Mouse (Mus musculus): ENCODE measurements around the gene Pde9a. TPM values are rescaled to one million over a fixed set of nuclear protein-coding genes. Genes with fewer than 3 reads are reported as not detected.

Pde9a gene
- polyA plus RNA-seq, 1 experiment: 295 TPM

GRCm38 (mm10) chr17:31453476-31453875, 67.5 kb downstream of the Pde9a start:
- WGBS: 59% methylated on average over 3 of the region's 3 CpGs
- DNase-seq (ENCODE audit: low read depth, low spot score): no peak

GRCm38 (mm10) chr17:31454056-31454455, 68.0 kb downstream of the Pde9a start:
- DNase-seq (ENCODE audit: low read depth, low spot score): no peak
- WGBS: 70% methylated on average over 9 of the region's 9 CpGs

GRCm38 (mm10) chr17:31456723-31457567, 70.9 kb downstream of the Pde9a start:
- DNase-seq (ENCODE audit: low read depth, low spot score): no peak
- WGBS: 75% methylated on average over 18 of the region's 18 CpGs

GRCm38 (mm10) chr17:31460416-31460815, 74.4 kb downstream of the Pde9a start:
- DNase-seq (ENCODE audit: low read depth, low spot score): no peak
- 72% methylated on average over 4 of the region's 4 CpGs for WGBS

GRCm38 (mm10) chr17:31462506-31462905, 76.5 kb downstream of the Pde9a start:
- WGBS: 92% methylated on average over 2 of the region's 2 CpGs

GRCm38 (mm10) chr17:31466854-31467253, 80.8 kb downstream of the Pde9a start:
- DNase-seq (ENCODE audit: low read depth, low spot score): no peak
- 96% methylated on average over 3 of the region's 3 CpGs for WGBS

More at GRCm38 (mm10) chr17:31462506-31462905, 76.5 kb downstream of the Pde9a start:
- no peak for DNase-seq (ENCODE audit: low read depth, low spot score)

- no peak for DNase-seq (ENCODE audit: low read depth, low spot score)
- WGBS: 72% methylated on average over 5 of the region's 5 CpGs
These were observed 82.5 kb downstream of the Pde9a start for GRCm38 (mm10) chr17:31468496-31468895.

GRCm38 (mm10) chr17:31470766-31471418, 84.9 kb downstream of the Pde9a start:
- 93% methylated on average over 5 of the region's 5 CpGs for WGBS
- DNase-seq (ENCODE audit: low read depth, low spot score): no peak

- 64% methylated on average over 6 of the region's 6 CpGs for WGBS
- no peak for DNase-seq (ENCODE audit: low read depth, low spot score)
These were observed 88.4 kb downstream of the Pde9a start for GRCm38 (mm10) chr17:31474388-31474787.

GRCm38 (mm10) chr17:31478606-31479005, 92.6 kb downstream of the Pde9a start:
- 69% methylated on average over 7 of the region's 7 CpGs for WGBS

GRCm38 (mm10) chr17:31479108-31479844, 93.3 kb downstream of the Pde9a start:
- DNase-seq (ENCODE audit: low read depth, low spot score): no peak
- WGBS: 28% methylated on average over 11 of the region's 11 CpGs

More at GRCm38 (mm10) chr17:31478606-31479005, 92.6 kb downstream of the Pde9a start:
- no peak for DNase-seq (ENCODE audit: low read depth, low spot score)

- no peak for DNase-seq (ENCODE audit: low read depth, low spot score)
- 80% methylated on average over 10 of the region's 10 CpGs for WGBS
These were observed 100.7 kb downstream of the Pde9a start for GRCm38 (mm10) chr17:31486616-31487198.

GRCm38 (mm10) chr17:31487433-31488060, 101.5 kb downstream of the Pde9a start:
- 29% methylated on average over 6 of the region's 6 CpGs for WGBS

GRCm38 (mm10) chr17:31491355-31491754, 105.3 kb downstream of the Pde9a start:
- no peak for DNase-seq (ENCODE audit: low read depth, low spot score)

More at GRCm38 (mm10) chr17:31487433-31488060, 101.5 kb downstream of the Pde9a start:
- no peak for DNase-seq (ENCODE audit: low read depth, low spot score)

GRCm38 (mm10) chr17:31492416-31492815, 106.4 kb downstream of the Pde9a start:
- WGBS: 0% methylated on average over 2 of the region's 2 CpGs
- DNase-seq (ENCODE audit: low read depth, low spot score): peak; percentile 39

- DNase-seq (ENCODE audit: low read depth, low spot score): no peak
- 92% methylated on average over 1 of the region's 1 CpGs for WGBS
These were observed 109.0 kb downstream of the Pde9a start for GRCm38 (mm10) chr17:31494989-31495388.

- no peak for DNase-seq (ENCODE audit: low read depth, low spot score)
- 87% methylated on average over 6 of the region's 6 CpGs for WGBS
These were observed 111.7 kb downstream of the Pde9a start for GRCm38 (mm10) chr17:31497726-31498125.

GRCm38 (mm10) chr17:31499725-31500124, 113.7 kb downstream of the Pde9a start:
- 96% methylated on average over 12 of the region's 12 CpGs for WGBS
- DNase-seq (ENCODE audit: low read depth, low spot score): no peak

- no peak for DNase-seq (ENCODE audit: low read depth, low spot score)
- WGBS: 92% methylated on average over 8 of the region's 8 CpGs
These were observed 114.4 kb downstream of the Pde9a start for GRCm38 (mm10) chr17:31500416-31500815.

All from large intestine, adult 2 months (tissue).